Mouse (Mus musculus): ENCODE results near the gene Gm20388. TPM values are rescaled to one million over a fixed set of nuclear protein-coding genes. Genes with fewer than 3 reads are reported as not detected.
"Not testable (repeated sequence)": the region's sequence is repeated elsewhere in the genome, so short reads cannot be mapped to it uniquely, and the experiment has no call there.

Gene Gm20388
- polyA plus RNA-seq, 1 experiment from 2014 or later: 5.3 TPM

DNA sequence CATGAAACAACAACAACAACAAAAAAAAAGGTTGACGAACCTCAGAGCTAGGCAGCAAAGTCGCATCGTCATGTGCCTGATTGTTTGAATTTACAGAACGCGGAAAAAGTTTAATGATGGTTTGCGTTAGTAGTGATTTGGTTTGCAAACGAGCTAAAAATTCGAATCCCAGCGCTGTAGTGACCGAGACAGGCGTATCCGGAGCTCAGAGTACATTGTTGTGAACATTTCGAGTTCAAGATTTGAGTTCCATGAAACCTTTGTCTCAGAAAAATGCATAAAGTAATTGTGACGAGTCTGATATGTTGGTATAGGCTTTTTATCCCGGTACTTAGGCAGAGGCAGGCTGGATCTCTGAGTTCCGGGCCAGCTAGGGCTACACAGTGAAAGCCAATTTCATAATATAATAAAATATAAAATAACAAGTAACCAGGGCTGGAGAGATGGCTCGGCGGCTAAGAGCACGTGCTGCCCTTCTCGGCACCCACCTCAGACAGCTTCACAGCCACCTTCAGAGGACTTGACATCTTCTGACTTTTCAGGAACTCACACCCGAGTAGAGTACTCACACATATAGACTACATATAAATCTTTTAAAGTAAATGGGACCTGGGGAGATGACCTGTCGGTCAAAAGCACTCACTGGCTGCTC lies 3132.5 kb downstream of the Gm20388 start:
- Histone ChIP-seq H3K9me3 (ENCODE audit: control insufficient read depth, low read length) (no peaks in the 10 kb centered on the region), H3K9ac (ENCODE audit: low read depth, low read length) (peak overlapping the region; percentile 95), H3K4me3 (ENCODE audit: low read depth, low read length) (peak overlapping the region; percentile 100), H3K4me2 (peak overlapping the region; percentile 78), H3K36me3 (ENCODE audit: control insufficient read depth, insufficient read depth, low read length) (no peaks in the 10 kb centered on the region), H3K4me1 (replicated peaks; ENCODE audit: control insufficient read depth, insufficient read depth, low read length) (peaks cover 27% of the 10 kb centered on the region), H3K27me3 (replicated peaks; ENCODE audit: control insufficient read depth, insufficient read depth, low read length) (no peaks in the 10 kb centered on the region), H3K27ac (ENCODE audit: low read depth, low read length) (peak overlapping the region; percentile 98)
- no peak for DNase-seq (ENCODE audit: low spot score)
- 18% methylated on average over 22 of the region's 22 CpGs for WGBS
- no peak for ATAC-seq (replicated peaks; ENCODE audit: low FRiP score)

DNA sequence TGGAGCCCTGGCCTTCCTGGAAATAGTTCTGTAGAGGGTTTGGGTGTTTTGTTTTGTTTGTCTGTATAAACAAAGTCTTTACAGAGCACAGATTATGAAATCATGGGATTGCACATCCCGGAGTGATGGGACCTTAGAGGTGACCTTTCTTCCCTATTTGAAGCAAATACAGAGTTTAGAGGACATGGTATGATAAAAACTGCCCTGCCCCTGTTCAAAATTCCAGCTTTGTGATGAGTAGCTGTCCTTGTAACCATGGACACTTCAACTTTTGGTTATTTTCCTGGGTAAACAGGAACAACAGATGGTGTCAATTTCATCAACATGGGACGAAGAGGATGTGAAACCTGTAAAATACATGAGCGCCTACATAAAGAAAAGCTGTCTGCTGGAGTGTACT lies 3133.3 kb downstream of the Gm20388 start:
- H3K4me3 ChIP-seq (ENCODE audit: low read depth, low read length): no peak overlapping the region
- peaks cover 23% of the 10 kb centered on the region for H3K4me1 ChIP-seq (replicated peaks; ENCODE audit: control insufficient read depth, insufficient read depth, low read length)
- no peaks in the 10 kb centered on the region for H3K27me3 ChIP-seq (replicated peaks; ENCODE audit: control insufficient read depth, insufficient read depth, low read length)
- H3K27ac ChIP-seq (ENCODE audit: low read depth, low read length): no peak overlapping the region
- DNase-seq (ENCODE audit: low spot score) (no peak), ATAC-seq (replicated peaks; ENCODE audit: low FRiP score) (no peak)
- peak overlapping the region; percentile 78 for H3K4me2 ChIP-seq
- 83% methylated on average over 3 of the region's 3 CpGs for WGBS
- H3K9me3 ChIP-seq (ENCODE audit: control insufficient read depth, low read length): no peaks in the 10 kb centered on the region
- H3K36me3 ChIP-seq (ENCODE audit: control insufficient read depth, insufficient read depth, low read length): no peaks in the 10 kb centered on the region
- no peak overlapping the region for H3K9ac ChIP-seq (ENCODE audit: low read depth, low read length)

DNA sequence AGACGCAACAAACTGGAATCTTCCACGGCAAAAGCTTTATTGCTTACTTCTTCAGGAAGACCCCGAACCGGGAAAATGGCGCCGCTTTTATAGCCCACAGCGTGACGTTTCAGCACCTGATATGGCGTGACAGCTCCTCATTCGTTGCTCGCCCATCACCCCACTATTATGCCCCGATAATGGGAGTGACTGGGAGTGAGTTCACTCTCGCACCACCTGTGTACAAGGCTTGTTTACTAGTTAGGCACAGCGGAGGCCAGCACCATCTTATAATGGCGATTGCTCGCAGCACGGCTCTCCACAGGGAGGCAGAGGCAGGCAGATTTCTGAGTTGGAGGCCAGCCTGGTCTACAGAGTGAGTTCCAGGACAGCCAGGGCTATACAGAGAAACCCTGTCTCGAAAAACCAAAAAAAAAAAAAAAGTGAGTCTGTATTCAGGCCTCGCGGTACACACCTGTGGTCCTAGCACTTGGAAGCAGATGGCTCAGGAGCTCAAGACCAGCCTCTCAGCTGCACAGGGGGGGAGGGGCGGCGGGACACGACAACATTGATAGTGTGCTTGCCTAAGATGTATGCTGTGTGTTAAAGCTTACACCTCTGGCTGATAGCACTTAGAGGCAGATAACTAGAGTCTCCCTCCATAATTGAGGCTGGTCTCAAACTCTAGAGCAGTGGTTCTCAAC lies 3134.2 kb downstream of the Gm20388 start:
- not testable (repeated sequence) for H3K27ac ChIP-seq (ENCODE audit: low read depth, low read length); DNase-seq (ENCODE audit: low spot score); H3K9me3 ChIP-seq (ENCODE audit: control insufficient read depth, low read length); H3K9ac ChIP-seq (ENCODE audit: low read depth, low read length); H3K4me2 ChIP-seq; H3K27me3 ChIP-seq (replicated peaks; ENCODE audit: control insufficient read depth, insufficient read depth, low read length); H3K36me3 ChIP-seq (ENCODE audit: control insufficient read depth, insufficient read depth, low read length); H3K4me3 ChIP-seq (ENCODE audit: low read depth, low read length); ATAC-seq (replicated peaks; ENCODE audit: low FRiP score)
- WGBS: 90% methylated on average over 23 of the region's 23 CpGs
- H3K4me1 ChIP-seq (replicated peaks; ENCODE audit: control insufficient read depth, insufficient read depth, low read length): peaks cover 14% of the 10 kb centered on the region

DNA sequence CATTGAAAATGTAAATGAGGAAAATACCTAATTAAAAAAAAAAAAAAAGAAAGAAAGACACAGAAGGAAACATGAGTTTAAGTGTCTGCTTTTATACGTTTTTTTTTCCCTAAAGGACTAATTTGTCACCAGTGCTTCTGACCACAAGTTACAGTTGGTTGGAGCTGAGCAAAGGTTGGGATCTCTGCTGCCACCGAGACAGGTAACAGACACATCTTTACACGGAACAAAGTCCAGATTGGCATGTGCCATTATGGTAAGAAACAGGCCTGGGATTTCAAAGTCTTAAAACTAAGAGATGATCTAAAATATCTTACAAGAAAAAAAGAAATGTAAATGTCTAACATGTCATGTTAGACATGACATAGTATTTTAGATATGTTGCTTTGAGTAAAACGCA lies 3136.1 kb downstream of the Gm20388 start:
- H3K9me3 ChIP-seq (ENCODE audit: control insufficient read depth, low read length): no peaks in the 10 kb centered on the region
- DNase-seq (ENCODE audit: low spot score) (no peak), ATAC-seq (replicated peaks; ENCODE audit: low FRiP score) (no peak)
- H3K27ac ChIP-seq (ENCODE audit: low read depth, low read length): no peak overlapping the region
- H3K4me3 ChIP-seq (ENCODE audit: low read depth, low read length): no peak overlapping the region
- WGBS: 79% methylated on average over 4 of the region's 4 CpGs
- H3K4me1 ChIP-seq (replicated peaks; ENCODE audit: control insufficient read depth, insufficient read depth, low read length): peaks cover 7% of the 10 kb centered on the region
- H3K36me3 ChIP-seq (ENCODE audit: control insufficient read depth, insufficient read depth, low read length): no peaks in the 10 kb centered on the region
- no peak overlapping the region for H3K4me2 ChIP-seq
- H3K9ac ChIP-seq (ENCODE audit: low read depth, low read length): no peak overlapping the region
- H3K27me3 ChIP-seq (replicated peaks; ENCODE audit: control insufficient read depth, insufficient read depth, low read length): no peaks in the 10 kb centered on the region

DNA sequence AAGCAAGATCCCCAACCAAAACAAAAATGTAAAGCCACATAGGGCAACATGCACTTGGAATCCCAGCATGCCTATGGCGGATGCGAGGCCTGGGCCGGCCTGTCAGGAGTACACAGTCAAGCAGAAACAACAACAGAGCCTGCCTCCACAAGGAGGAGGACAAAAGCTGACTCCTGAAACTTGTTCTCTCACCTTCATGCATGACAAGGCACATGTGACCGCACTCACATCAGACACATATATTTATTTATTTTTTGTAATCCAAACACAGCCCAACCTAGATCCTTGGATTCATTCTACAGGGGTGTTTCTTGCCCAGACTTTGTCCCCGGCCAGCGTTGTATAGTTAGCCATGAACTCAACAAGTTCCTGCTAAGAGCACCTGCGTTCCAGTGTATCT lies 3137.2 kb downstream of the Gm20388 start:
- no peaks in the 10 kb centered on the region for H3K36me3 ChIP-seq (ENCODE audit: control insufficient read depth, insufficient read depth, low read length)

DNA sequence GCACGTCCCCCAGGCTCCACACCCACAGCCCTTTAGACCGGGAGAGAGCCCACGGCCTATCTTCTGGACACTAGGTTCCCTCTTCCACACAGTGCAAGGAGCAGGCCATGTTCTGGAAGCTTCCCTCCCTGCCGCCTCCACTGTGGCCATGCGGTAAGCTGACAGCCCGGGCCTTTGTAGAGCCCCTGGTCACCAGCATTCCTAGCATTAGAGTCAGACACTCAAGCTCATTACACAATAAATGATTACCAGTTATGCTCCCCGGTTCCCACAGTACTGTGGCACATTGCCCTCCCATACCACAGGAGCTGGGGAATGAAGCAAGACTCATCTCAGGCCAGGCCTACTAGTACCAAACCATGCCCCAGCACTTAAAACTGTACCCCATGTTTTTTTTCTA lies 3137.8 kb downstream of the Gm20388 start:
- 89% methylated on average over 7 of the region's 7 CpGs for WGBS
- Histone ChIP-seq H3K4me1 (replicated peaks; ENCODE audit: control insufficient read depth, insufficient read depth, low read length) (peaks cover 8% of the 10 kb centered on the region), H3K4me2 (no peak overlapping the region), H3K27me3 (replicated peaks; ENCODE audit: control insufficient read depth, insufficient read depth, low read length) (no peaks in the 10 kb centered on the region), H3K27ac (ENCODE audit: low read depth, low read length) (no peak overlapping the region), H3K36me3 (ENCODE audit: control insufficient read depth, insufficient read depth, low read length) (no peaks in the 10 kb centered on the region), H3K9ac (ENCODE audit: low read depth, low read length) (no peak overlapping the region), H3K4me3 (ENCODE audit: low read depth, low read length) (no peak overlapping the region), H3K9me3 (ENCODE audit: control insufficient read depth, low read length) (no peaks in the 10 kb centered on the region)
- no peak for DNase-seq (ENCODE audit: low spot score)
- no peak for ATAC-seq (replicated peaks; ENCODE audit: low FRiP score)

More for the DNA sequence above, 3137.2 kb downstream of the Gm20388 start:
- Histone ChIP-seq H3K4me3 (ENCODE audit: low read depth, low read length) (no peak overlapping the region), H3K27me3 (replicated peaks; ENCODE audit: control insufficient read depth, insufficient read depth, low read length) (no peaks in the 10 kb centered on the region), H3K27ac (ENCODE audit: low read depth, low read length) (no peak overlapping the region), H3K9me3 (ENCODE audit: control insufficient read depth, low read length) (no peaks in the 10 kb centered on the region), H3K4me1 (replicated peaks; ENCODE audit: control insufficient read depth, insufficient read depth, low read length) (peaks cover 10% of the 10 kb centered on the region), H3K9ac (ENCODE audit: low read depth, low read length) (no peak overlapping the region), H3K4me2 (no peak overlapping the region)
- ATAC-seq (replicated peaks; ENCODE audit: low FRiP score) (no peak), DNase-seq (ENCODE audit: low spot score) (no peak)
- WGBS: 89% methylated on average over 7 of the region's 7 CpGs

DNA sequence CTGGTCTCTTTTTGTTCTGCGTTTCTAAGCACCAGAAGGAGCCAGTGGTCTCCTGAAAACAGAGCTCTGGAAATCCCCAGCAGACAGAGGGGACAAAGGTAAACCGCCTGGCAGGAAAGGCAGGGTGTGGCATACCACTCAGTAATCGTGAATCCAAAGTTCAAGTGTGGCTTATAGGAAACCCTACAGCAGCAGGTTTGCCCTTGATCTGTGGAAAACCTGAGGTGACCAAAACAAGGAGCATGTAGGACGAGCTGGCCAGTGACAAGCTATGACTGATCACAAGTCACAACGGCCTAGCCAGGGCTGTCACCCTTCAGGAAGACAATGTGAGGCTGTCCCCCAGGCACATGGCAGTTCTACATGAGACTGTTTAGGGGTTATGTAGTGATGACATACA lies 3140.8 kb downstream of the Gm20388 start:
- WGBS: 64% methylated on average over 5 of the region's 5 CpGs
- H3K36me3 ChIP-seq (ENCODE audit: control insufficient read depth, insufficient read depth, low read length): no peaks in the 10 kb centered on the region
- H3K27ac ChIP-seq (ENCODE audit: low read depth, low read length): peak overlapping the region; percentile 52
- H3K4me1 ChIP-seq (replicated peaks; ENCODE audit: control insufficient read depth, insufficient read depth, low read length): peaks cover 3% of the 10 kb centered on the region; the same call in 1 of the 2 replicates
- ATAC-seq (replicated peaks; ENCODE audit: low FRiP score): no peak
- no peaks in the 10 kb centered on the region for H3K27me3 ChIP-seq (replicated peaks; ENCODE audit: control insufficient read depth, insufficient read depth, low read length)
- peak overlapping the region; percentile 20; the same call in 1 of the 2 replicates for H3K4me2 ChIP-seq
- H3K9me3 ChIP-seq (ENCODE audit: control insufficient read depth, low read length): no peaks in the 10 kb centered on the region
- no peak overlapping the region for H3K4me3 ChIP-seq (ENCODE audit: low read depth, low read length)
- no peak overlapping the region for H3K9ac ChIP-seq (ENCODE audit: low read depth, low read length)
- DNase-seq (ENCODE audit: low spot score): no peak

DNA sequence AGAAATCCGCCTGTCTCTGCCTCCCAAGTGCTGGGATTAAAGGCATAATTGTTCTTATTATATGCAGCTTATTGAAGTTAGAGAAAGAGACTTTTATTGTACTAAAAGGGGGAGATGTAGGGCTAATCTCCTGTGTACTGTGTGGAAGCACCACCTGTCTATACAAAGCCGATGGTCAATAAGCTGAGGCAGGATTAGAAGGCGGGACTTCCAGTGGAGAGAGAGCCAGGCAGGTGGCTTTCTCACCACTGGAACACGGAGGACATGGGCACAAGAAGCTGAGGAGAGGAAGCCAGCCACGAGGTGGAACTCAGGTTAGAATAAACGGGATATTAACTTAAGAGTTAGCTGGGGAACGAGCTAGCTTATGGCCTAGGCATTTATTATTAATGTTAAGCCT lies 3152.1 kb downstream of the Gm20388 start, which contains the start of gene Spg7:
Gene Spg7 (plus strand): TSS at position 222 of the 400 bp plus-strand sequence.
- 75% methylated on average over 7 of the region's 7 CpGs for WGBS
- no peak for ATAC-seq (replicated peaks; ENCODE audit: low FRiP score)
- no peak within 1 kb of the TSS; the same call in 1 of the 2 replicates for H3K4me2 ChIP-seq
- no peak within 1 kb of the TSS for H3K4me3 ChIP-seq (ENCODE audit: low read depth, low read length)
- H3K27ac ChIP-seq (ENCODE audit: low read depth, low read length): no peak within 1 kb of the TSS
- no peaks in the 10 kb centered on the region for H3K27me3 ChIP-seq (replicated peaks; ENCODE audit: control insufficient read depth, insufficient read depth, low read length)
- no peaks in the 10 kb centered on the region for H3K9me3 ChIP-seq (ENCODE audit: control insufficient read depth, low read length)
- peaks cover 17% of the 10 kb centered on the region for H3K4me1 ChIP-seq (replicated peaks; ENCODE audit: control insufficient read depth, insufficient read depth, low read length)
- DNase-seq (ENCODE audit: low spot score): no peak
- H3K9ac ChIP-seq (ENCODE audit: low read depth, low read length): 0 out of 2 replicates have a peak within 1 kb of the TSS, but pooled peaks have one; percentile 99
- H3K36me3 ChIP-seq (ENCODE audit: control insufficient read depth, insufficient read depth, low read length): peaks cover 4% of the 10 kb centered on the region; the same call in 1 of the 2 replicates
